8 mouse cellular contexts compared by ENCODE assay signal in the genomic region with DNA sequence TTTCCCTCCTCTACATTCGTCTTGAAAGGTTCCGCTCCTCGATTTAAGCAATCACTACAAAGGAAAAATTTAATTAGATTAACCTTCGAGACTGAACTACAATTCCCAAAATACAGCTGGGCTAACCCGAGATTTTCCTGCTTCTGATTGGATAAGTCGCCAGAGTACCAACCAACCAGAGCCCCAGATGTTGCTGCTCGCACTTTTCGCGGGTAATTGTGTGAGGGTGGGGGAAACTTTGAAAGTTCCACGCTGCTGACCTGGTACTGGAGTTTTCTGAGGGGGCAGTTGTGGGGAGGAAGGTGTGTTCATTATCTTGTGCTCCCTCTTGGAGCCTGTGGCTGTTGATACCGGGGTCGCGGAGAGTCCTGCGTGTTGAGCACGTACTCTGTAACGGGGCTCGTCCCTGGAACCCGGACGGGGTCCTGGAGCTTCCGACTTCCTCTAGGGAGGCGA. TPM values are rescaled to one million over a fixed set of nuclear protein-coding genes. Genes with fewer than 3 reads are reported as not detected.
DNase-seq lines count a peak whose midpoint lies in the region; ATAC-seq lines count a peak whose summit lies in the region.

A gene (plus strand): TSS at position 162 of the 456 bp plus-strand sequence.

- peak; percentile 80 for ATAC-seq in megakaryocyte progenitor cell, adult 5-6 weeks (replicated peaks; ENCODE audit: poor library complexity)

- peak; percentile 76 to 93 for DNase-seq in adrenal gland, adult (ENCODE audit: inconsistent age in 2 of 2, low spot score in 1 of 2)
- peak; percentile 93 for DNase-seq in embryo, embryonic 10 days (ENCODE audit: low spot score)
- peak; percentile 42 for DNase-seq in gastrocnemius, postnatal 10 days
- peak; percentile 93 for DNase-seq in induced T-regulatory cell, adult 2 months (ENCODE audit: low read depth)
- DNase-seq in left cerebral cortex, adult 9 months (ENCODE audit: low spot score in 2 of 2) = peak; percentile 54 to 77
- peak; percentile 37 for DNase-seq in right cerebral cortex, postnatal 14 days
- peak; percentile 88 for DNase-seq in yolk sac, embryonic 10.5 days (ENCODE audit: low spot score)

RNA-seq across cellular contexts. Expression of the gene that starts here (rescaled TPM):
- 1 to 10 TPM in 1 of 2 experiments, under 1 TPM in 1; 0.63 to 1.7 TPM for total RNA-seq in gastrocnemius, postnatal 10 days (2021)
- 15.7 and 19.5 TPM in 2 replicates for total RNA-seq in megakaryocyte progenitor cell, adult 5-6 weeks (2015)
- 15.7 and 19.1 TPM in 2 replicates for total RNA-seq in megakaryocyte progenitor cell, adult 5-6 weeks (2017)

Comparison
In these comparisons a context has a peak if more than half of its experiments do, and no peak if none do; other contexts are left out.
1. Peak in every context shown above with its lines: DNase-seq and ATAC-seq.
2. RNA of the gene that starts here (total RNA-seq): 15.7 to 19.5 TPM in megakaryocyte progenitor cell, adult 5-6 weeks; 0.63 to 1.7 TPM in gastrocnemius, postnatal 10 days; every median in the first group is over 4 times any median in the second.
3. DNase-seq: peak in every context shown above with its lines; median percentile 93 in embryo, embryonic 10 days; 93 in induced T-regulatory cell, adult 2 months; 88 in yolk sac, embryonic 10.5 days; 84 in adrenal gland, adult; 66 in left cerebral cortex, adult 9 months; 42 in gastrocnemius, postnatal 10 days; 37 in right cerebral cortex, postnatal 14 days.